Mouse (Mus musculus): ENCODE results near the gene Gm11634. TPM values are rescaled to one million over a fixed set of nuclear protein-coding genes. Genes with fewer than 3 reads are reported as not detected.
"Not testable (repeated sequence)": the region's sequence is repeated elsewhere in the genome, so short reads cannot be mapped to it uniquely, and the experiment has no call there.

The Gm11634 gene
- not detected for total RNA-seq (2022)

DNA sequence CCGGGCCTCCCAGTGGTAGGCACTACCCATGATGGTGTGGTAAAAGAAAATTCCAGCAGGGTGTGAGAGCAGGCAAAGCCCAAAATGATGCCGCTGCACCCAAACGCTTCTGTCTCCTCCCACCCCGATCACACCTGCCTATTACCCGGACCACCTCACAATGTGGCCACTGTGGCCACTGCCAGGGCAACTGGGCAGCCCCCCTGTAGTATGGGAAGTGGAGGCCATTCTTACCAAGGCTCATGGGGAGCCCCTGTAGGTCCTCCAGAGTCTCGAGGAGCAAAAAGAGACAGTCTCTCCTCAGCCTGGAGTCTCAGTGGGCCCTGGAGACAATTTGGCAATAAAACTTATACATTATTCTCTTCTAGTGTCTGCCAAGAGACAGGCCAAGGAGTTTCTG is at the start of gene Gm11634:
TSS of gene Gm11634 (minus strand) at position 101 of the 400 bp plus-strand sequence.
- no peak for DNase-seq (ENCODE audit: low spot score)

DNA sequence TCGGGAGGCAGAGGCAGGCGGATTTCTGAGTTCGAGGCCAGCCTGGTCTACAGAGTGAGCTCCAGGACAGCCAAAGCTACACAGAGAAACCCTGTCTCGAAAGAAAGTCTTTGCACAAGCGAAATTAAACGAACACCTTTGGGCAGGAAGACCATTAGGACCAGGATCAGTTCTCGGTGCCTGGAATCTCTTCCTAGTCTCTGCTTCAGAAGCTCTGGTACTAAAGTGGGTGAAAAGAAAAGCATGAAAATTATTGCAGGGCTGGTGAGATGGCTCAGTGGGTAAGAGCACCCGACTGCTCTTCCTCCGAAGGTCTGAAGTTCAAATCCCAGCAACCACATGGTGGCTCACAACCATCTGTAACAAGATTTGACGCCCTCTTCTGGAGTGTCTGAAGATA is 48.0 kb upstream of the Gm11634 start:
- not testable (repeated sequence) for DNase-seq (ENCODE audit: low spot score)

DNA sequence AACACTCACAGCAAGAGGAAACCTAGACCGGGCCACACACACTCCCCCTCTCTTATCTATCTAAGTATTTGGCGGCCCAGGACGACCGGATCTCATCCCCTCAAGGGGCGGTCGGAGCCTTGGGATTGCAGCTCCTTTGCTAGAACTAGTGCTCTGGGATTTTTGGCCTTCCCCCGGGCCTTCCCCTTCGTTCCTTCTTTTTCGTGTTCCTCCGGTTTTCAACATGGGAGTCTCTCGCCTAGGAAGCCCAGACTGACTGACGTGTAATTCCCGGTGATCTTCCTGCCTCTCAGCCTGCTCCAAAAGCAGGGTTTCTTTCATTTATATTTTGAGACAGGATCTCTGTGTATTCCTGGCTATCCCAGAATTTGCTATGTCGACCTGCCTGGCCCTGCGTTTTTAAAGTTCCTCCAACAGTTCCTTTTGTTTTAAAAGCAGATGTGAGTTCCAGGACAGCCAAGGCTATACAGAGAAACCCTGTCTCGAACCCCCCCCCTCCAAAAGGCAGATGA is 47.3 kb upstream of the Gm11634 start:
- not testable (repeated sequence) for DNase-seq (ENCODE audit: low spot score)

DNA sequence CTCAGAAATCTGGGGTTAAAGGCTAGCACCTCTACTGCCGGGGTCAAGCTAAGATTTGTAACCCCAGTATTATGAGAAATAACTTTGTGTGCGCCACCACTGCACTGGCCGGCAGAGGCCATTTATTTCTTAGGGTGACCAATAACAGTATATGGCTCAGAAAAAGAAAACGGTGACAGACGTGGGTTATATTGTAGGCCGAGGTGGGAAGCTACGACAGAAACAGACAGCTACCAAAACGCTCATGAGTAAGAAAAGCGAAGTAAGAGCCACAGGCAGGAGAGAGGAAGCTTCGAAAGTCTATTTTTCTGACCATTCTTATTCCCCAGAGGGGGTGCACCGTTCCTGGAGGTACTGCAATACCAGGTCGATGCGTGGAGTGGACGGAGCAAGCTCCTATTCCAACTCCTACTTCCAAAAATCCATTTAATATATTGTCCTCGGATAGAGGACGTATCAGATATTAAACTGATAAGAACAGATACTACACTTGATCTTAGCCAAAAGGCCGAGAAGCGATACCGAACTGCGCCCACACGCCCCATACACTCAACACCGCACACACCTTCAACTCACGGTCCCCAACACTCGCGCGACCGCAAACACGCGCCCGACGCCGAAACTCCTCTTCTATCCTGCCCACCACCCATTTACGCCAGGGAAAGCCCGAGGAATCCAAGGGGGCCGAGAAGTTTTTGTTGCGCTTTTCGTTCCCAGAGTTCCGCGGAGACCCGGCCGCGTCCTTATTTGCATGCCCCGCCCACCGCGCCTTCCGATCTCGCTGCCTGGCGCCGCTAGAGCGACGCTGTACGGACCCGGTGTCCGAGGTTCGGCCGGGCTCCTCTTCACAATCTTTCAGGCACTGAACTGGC is 46.6 kb upstream of the Gm11634 start:
- DNase-seq (ENCODE audit: low spot score), result peak; percentile 60

DNA sequence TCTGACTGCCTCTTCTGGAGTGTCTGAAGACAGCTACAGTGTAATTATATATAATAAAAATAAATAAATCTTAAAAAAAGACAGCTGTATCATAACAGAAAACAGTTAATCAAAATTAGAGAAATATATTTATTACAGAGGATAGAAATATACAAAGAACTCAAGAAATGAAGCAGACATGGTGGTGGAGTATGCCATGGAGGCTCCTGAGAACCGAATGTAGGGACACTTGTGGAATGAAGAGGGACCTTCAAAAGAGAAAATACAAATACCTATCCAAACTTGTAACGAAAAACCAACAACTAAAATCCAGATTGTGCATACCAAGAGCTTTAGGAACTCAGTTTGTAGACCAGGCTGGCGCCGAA is 46.0 kb upstream of the Gm11634 start:
- DNase-seq (ENCODE audit: low spot score), result not testable (repeated sequence)

DNA sequence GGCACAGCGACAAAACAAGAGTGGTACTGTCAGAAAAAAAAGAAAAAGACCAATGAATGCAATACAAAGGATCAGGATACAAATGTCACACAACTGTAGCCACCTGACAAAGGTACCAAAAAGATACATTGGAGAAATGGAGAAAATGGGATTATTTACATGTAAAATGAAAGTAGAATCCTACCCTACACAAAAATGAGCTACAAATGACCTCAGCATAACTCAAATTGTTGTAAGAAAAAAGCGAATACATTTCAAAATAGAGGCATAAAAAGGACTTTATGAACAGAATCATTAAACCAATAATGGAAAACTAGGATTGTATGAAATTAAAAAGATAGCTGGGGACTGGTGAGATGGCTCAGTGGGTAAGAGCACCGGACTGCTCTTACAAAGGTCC is 45.5 kb upstream of the Gm11634 start:
- no peak for DNase-seq (ENCODE audit: low spot score)

DNA sequence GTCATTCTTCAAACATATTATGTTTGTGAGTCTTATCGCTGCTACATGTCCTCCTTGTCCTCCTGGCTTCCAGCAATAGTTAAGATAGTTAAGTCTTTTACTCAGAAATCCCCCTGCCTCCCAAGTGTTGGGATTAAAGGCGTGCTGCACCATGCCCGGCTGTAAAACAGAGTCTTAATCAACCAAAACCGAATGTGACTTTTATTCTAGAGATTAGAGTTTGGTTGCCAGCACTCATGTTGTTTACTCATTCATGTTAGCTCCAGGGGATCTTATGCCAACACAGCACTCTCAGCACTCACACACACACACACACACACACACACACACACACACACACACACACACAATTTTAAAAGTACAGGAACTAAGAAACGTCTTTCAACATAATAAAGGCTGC is 43.9 kb upstream of the Gm11634 start:
- no peak for DNase-seq (ENCODE audit: low spot score)

DNA sequence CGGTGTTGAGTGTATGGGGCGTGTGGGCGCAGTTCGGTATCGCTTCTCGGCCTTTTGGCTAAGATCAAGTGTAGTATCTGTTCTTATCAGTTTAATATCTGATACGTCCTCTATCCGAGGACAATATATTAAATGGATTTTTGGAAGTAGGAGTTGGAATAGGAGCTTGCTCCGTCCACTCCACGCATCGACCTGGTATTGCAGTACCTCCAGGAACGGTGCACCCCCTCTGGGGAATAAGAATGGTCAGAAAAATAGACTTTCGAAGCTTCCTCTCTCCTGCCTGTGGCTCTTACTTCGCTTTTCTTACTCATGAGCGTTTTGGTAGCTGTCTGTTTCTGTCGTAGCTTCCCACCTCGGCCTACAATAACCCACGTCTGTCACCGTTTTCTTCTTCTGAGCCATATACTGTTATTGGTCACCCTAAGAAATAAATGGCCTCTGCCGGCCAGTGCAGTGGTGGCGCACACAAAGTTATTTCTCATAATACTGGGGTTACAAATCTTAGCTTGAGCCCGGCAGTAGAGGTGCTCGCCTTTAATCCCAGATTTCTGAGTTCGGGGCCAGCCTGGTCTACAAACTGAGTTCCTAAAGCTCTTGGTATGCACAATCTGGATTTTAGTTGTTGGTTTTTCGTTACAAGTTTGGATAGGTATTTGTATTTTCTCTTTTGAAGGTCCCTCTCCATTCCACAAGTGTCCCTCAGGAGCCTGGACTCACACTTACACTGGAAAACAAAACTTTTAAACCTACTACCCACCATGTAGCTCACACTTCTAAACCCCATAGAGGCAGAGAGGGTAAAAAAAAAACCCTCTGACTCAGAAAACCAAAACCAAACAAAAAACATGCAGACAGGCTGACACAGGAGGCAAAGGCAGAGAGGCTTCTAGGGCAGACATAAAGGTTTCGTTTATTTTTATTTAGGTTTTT is 42.9 kb upstream of the Gm11634 start:
- not testable (repeated sequence) for DNase-seq (ENCODE audit: low spot score)

DNA sequence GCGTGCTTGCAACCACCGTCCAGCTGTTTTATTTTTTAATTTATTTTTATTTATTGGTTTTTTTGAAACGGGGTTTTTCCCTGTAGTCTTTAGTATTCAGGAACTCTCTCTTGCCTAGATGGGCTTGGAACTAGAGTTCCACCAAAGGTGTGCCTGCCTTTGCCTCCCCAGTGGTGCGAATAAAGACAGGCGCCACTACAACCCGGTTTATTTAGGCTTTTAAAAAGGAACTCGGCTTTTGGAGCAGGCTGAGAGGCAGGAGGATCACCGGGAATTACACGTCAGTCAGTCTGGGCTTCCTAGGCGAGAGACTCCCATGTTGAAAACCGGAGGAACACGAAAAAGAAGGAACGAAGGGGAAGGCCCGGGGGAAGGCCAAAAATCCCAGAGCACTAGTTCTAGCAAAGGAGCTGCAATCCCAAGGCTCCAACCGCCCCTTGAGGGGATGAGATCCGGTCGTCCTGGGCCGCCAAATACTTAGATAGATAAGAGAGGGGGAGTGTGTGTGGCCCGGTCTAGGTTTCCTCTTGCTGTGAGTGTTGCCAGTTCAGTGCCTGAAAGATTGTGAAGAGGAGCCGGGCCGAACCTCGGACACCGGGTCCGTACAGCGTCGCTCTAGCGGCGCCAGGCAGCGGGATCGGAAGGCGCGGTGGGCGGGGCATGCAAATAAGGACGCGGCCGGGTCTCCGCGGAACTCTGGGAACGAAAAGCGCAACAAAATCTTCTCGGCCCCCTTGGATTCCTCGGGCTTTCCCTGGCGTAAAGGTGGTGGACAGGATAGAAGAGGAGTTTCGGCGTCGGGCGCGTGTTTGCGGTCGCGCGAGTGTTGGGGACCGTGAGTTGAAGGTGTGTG is 42.0 kb upstream of the Gm11634 start:
- peak; percentile 60 for DNase-seq (ENCODE audit: low spot score)

DNA sequence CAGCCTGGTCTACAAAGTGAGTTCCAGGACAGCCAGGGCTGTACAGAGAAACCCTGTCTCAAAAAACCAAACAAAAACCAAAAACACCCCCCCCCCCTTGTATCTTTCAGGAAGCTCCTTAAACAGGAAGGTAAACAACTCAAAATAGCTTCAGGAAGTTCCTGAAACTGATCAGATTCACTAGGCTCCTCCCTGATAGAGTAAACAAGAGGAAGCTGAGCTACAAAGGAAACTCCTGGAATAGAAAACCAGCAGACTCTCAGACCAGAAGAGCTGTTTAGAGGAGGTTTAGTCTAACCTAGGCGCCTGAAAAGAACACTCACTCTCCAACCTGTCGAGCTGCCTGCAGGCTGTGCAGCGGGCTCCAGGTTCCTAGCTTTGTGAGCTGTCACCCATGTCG is 40.7 kb upstream of the Gm11634 start:
- DNase-seq (ENCODE audit: low spot score), result no peak

DNA sequence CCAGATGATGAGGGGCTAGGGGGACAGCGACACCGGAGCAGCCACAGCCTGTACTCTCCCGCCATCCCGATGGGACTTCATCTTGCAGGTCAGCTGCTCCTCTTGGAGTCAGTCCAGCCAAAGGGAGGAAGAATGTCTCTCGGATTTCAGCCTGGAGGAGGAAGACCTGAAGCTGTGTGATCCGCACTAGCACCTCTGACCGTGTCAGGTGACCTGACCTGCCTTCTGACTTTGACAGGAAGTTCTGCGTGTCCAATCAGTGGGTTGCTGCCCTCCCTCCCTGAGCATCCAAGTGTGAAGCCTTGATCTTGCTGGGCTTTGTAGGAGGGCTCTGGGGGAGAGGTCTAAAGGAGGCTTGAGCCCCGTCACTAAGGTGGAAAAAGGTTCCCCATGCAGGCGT is 36.6 kb upstream of the Gm11634 start:
- no peak for DNase-seq (ENCODE audit: low spot score)

DNA sequence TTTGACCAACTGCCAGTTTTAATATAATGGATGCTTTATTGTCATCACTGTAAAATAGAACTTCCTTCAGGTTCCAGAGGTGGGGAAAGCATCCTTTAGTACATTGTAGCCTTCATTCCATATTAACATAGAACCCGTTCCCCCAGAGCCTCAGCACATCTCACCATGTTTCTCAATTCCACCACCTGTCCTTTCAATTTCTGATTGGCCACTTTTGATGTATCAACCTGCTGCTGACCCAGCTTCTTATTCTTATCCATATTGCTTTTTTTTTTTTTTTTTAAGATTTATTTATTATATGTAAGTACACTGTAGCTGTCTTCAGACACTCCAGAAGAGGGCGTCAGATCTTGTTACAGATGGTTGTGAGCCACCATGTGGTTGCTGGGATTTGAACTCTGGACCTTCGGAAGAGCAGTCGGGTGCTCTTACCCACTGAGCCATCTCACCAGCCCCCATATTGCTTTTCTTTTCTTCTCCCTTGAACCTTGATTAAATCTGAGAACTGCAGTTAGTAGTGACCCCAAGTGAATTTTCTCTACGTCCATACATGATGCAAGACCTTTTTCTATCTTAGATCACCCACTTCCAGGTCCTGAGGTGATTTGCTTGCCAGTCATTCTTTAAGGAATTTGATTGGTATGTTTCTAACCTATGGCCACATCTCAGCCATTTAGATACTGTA is 29.8 kb upstream of the Gm11634 start:
- not testable (repeated sequence) for DNase-seq (ENCODE audit: low spot score)

DNA sequence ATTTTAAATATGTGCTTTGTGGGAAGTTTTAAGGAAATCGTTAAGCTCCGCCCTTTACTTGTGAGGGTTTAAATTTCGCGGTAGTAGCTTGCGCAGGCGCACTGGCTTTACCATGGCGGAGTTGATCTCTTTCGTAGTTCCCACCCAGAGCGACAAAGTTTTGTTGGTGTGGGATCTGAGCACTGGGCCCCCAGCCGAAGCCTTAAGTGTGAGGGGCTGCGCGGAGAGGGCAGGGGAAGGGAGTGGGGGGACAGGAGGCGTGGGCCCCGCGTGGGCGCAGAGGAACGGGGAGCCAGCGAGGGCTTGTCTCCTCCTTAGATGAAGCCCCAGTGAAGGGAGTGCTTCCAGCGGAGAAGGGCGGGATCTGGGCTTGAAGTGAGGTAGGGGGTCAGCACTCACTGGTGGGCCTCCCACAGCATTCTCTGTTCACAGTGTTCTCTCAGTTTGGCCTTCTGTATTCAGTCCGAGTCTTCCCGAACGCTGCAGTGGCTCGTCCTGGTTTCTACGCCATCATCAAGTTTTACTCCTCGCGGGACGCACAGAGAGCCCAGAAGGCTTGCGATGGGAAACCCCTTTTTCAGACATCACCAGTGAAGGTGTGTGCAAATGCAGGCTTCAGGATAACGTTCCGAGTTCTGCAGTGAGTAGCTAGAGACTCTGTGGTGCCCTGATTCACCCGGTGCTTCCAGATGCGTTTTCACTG is 29.0 kb upstream of the Gm11634 start:
- DNase-seq (ENCODE audit: low spot score), result peak; percentile 91

DNA sequence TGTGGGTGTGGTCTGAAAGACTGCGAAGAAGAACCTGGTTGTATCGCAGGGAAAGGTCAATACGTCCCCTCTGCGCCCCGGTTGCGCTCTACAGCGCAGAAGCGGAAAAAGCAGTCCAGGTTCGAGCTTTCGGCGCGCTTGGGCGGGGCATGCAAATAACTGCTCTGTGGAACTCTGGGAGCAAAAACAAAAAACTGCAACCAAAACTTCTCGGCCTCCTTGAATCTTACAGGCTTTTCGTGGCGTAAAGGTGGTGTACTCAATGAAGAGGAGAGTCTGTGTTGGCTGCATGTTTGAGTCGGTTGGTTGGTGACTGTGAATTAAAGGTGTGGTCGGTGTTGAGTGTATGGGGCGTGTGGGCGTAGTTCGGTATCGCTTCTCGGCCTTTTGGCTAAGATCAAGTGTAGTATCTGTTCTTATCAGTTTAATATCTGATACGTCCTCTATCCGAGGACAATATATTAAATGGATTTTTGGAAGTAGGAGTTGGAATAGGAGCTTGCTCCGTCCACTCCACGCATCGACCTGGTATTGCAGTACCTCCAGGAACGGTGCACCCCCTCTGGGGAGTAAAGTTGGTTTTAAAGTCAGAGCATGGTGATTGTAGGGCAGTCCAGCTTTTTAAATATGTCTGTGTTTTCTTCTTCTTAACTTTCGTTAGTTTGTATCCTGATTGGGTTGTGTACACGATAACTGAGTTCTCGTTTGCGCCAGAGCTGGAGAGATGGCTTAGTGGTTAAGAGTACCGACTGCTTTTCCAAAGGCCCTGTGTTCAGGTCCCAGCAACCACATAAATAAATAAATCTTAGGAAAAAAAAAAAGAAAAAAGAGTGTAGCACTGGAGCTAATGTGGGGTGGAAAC is 28.2 kb upstream of the Gm11634 start, which contains the start of gene Rdm1:
TSS of gene Rdm1 (plus strand) at position 201 of the 862 bp plus-strand sequence.
- peak; percentile 80 for DNase-seq (ENCODE audit: low spot score)

DNA sequence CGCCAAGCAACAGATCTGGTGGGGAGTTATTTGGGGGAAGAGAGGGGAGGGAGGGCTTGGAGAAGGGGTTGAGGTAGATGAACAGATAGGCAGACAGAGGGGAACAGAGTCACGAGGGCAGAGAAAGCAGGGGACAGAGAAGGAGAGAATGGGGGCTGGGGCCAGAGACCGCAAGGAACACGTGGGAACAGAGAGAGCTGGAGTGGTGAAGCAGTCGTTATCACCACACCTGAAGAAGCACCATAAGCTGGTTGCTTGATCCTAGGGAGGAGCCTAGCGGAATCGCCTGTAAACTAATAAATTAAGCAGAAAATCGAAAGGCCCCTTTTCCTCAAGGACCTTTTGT is 27.6 kb upstream of the Gm11634 start:
- DNase-seq (ENCODE audit: low spot score), result no peak

DNA sequence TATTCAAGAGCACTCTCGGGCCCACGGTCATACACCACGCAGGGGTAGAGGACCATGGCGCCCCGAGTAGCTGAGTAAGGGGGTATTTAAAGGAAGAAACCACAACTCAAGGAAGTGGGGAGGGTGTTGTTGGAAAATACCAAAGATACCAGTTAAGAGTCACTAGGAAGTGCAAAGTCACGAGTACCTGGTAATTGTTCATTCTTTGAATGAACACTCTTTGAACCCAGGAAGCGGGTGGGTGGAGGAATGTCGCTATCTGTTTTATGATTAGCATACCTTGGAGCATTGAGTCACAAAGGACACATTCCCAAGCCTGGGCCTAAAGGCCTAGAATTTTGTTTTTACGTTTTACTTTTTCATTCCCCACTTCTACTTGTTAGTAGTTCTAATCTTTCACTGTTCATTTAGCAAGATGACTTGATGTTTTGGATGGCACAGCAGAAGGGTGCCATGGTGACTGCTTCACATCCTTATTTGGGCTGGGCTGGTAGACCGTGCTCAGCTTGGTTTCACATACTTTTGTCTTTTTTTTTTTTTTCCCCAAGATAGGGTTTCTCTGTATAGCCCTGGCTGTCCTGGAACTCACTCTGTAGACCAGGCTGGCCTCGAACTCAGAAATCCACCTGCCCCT is 21.1 kb upstream of the Gm11634 start:
- not testable (repeated sequence) for DNase-seq (ENCODE audit: low spot score)

DNA sequence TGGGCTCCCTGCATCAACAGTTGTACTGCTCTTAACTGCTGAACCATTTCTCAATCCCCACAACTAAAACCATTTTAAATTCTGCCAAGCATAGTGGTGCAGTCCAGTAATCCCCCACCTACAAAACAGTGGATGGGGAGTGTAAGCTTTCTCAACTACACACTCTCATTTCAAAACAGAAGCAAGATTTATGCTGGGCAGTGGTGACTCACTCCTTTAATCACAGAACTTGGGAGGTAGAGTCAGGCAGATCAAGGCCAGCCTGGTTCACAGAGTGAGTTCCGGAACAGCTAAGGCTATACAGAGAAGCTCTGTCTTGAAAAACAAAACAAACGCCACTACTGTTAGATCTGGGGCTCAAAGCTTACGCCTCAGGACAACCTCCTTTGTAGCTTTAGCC is 19.5 kb upstream of the Gm11634 start:
- DNase-seq (ENCODE audit: low spot score), result no peak

DNA sequence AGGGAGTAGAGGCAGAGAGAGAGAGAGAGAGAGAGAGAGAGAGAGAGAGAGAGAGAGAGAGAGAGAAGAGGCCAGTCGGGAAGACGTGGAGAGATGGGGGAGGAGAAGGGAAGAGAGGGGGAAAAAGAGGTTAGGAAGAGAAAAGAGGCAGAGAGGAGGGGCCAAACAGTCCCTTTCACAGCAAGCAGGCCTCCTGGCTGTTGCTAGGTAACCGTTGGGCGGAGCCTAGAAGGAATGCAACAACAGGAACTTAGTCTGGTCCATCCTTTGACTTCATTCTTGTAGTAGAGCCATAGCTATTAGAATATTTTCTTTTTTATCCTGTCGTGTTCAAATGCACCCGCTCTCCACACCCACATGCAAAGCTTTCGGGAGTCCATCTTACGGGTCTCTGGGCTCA is 18.8 kb upstream of the Gm11634 start:
- no peak for DNase-seq (ENCODE audit: low spot score)
